Mouse (Mus musculus): ENCODE measurements at regions not wholly inside any gene's neighbourhood (a gene's known extent, or its start where the extent isn't known, plus 50 kb on each side); places are given as distances from the start of the nearest gene placed in this dataset.
A peak's percentile ranks its signal among the peaks of the same experiment; 100 is the strongest.

DNA sequence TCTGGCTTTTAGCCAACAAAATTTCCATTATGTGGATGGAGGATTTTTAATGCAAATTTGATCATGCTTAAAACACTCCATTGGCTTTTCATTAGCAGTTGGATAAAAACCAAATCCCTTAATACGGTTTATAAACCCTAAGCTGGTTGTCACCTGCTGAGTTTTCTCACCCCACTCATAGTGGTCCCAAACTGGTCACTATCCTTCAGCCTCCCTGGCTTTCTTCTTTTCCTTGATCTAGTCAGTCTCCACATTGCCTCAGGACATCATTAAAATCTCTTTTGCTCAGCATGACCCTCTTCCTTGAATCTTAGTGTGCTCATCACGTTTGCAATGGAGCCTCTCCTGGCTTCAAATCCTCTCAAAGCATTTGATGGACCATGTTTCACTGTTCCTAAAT is 340.9 kb upstream of the Cntn3 start:
- no peak for DNase-seq (ENCODE audit: low read depth, low spot score)

DNA sequence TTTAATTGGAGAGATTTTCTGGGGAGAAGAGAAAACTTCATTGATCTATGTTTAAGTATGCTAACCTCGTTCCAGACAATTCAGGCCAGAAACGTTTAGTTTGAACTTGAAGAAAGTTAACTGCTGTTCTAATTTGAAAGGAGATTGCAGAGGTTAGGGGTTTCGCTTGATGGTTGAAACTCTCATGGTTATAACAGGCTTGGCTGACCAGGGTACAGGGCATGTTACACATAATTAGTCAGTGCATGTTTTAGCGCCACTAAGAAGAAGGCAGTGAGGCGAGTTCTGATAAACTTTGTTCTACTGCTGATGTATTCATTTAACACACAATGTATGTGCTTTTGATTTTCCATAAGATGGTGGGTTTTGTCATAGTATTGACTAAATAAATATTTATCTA is 331.1 kb upstream of the Cntn3 start:
- DNase-seq (ENCODE audit: low read depth, low spot score) = no peak

DNA sequence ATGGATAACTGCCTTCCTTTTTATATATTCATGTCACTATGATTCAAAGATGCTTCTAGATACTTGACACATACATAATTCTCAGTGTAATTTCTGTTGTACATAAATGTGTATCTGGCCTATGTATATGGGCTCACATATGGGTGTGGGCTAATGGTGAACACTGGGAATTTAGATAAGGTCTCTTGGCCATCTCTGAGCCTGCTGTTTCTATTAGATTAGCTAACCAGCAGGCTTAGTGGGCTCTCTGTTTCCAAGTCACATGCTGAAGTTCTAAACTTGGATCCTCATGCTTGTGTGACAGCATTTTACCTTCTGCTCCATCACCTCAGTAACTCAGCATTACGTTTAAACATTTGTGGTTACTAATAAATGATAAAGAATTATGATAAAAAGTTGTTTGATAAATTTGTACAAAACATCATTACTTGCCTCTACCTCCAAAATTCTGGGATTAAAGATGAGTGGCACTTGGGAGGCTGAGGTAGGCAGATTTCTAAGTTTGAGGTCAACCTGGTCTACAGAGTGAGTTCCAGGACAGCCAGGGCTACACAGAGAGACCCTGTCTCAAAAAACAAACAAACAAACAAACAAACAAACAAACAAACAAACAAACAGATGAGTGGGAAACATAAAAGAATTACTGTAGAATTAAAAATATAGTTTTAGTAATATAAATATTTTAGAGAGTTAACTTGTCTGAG is 327.7 kb upstream of the Cntn3 start:
- no peak for DNase-seq (ENCODE audit: low read depth, low spot score)

DNA sequence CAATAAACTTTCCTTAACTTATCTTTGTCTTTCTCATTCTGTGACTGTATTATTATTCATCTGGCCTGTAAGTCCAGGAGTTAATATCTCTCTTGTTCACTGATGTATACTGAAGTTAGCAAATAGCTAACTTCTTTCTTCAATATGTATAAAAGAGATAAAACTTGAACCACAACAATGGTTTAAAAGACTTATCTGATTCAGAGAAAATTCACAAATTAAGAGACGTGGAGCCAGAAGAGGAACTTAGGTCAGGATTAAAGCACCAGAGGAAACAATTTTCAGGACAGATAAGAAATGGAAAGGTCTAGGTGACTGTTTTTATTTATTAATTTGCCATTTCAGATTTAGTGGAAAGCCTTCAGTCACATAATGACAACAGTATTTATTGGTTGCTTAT is 295.5 kb upstream of the Cntn3 start:
- no peak for DNase-seq (ENCODE audit: low read depth, low spot score)

DNA sequence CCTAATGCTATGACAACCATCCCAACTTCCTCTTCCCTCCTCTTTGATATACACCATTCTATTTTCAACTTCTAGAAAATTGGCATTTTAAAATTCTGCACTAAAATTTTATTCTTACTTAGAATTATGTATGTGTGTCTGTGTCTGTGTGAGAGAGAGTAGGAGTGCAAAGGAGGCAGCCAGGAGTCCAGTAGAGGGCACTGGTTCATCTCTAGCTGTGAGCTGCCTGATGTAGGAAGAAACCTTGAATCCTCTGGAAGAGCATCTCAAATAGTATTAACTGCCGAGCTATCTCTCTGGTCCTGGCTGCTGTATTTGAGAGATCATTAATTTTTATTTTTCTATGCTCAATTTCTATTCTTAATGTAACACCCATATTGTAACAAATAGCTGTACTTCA is 271.6 kb upstream of the Cntn3 start:
- DNase-seq (ENCODE audit: low read depth, low spot score) = no peak

DNA sequence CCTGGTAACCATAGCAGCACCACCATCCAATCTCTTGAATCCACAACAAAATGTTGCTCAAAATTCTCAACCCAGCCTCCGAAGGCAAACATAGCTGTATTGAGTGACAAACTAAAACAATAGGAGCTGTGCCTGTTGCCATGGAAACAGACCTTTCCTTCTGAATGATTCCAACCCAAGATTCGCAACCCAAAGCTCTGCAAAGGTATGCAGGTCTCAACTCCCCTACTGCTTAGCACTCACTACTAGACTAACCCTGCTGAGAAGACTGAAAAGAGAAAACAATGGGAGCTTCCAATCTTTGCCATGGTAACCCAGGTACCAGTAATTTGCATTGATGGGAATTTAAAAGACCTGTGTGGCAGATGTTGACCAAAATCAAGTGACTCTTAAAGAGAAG is 260.2 kb upstream of the Cntn3 start:
- DNase-seq (ENCODE audit: low read depth, low spot score) = peak; percentile 16
